Mouse (Mus musculus) c-Kit-positive CD71-positive TER-119-negative erythroid progenitor cells, embryonic 14.5 days (primary cell): ENCODE results near the gene Rgs10.
"Not testable (repeated sequence)": the region's sequence is repeated elsewhere in the genome, so short reads cannot be mapped to it uniquely, and the experiment has no call there.

Experiments used
- DNase-seq: peaks from one replicate; pipeline ENCODE4 v3.0.0-alpha.2; 2013; ENCODE audit warnings: low read depth

The Rgs10 gene

DNA sequence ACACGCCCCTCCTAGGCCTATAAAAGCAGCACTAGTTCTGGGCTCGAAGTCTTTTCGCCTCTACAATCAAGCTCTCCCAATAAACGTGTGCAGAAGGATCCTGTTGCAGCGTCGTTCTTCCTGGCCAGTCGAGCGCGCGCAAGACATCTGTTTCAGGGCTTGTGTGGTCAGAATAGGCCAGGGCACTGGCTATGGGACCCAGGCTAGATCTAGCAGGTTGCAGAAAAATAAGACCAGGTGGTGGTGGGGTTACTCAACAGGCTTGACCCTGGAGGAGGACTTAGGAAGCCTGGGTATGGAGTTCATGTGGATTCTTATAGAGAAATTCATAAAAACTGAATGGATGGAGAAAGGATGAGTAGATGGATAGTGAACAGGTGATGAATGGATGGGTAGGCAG, 75.9 kb downstream of the Rgs10 start:
- not testable (repeated sequence) for DNase-seq

DNA sequence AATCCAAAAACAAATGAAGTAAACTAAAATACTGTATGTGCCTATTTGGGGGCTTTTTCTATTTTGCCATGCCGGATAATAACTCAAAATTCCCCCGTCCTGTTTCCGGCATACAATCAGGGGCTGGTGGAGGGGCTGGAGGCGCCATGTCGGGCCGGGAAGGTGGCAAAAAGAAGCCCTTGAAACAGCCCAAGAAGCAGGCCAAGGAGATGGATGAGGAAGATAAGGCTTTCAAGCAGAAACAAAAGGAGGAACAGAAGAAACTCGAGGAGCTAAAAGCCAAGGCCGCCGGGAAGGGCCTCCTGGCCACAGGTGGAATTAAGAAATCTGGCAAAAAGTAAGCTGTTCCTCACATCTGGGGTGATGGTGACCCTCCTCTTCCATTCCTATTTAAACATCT, 78.2 kb downstream of the Rgs10 start:
- DNase-seq: not testable (repeated sequence)

DNA sequence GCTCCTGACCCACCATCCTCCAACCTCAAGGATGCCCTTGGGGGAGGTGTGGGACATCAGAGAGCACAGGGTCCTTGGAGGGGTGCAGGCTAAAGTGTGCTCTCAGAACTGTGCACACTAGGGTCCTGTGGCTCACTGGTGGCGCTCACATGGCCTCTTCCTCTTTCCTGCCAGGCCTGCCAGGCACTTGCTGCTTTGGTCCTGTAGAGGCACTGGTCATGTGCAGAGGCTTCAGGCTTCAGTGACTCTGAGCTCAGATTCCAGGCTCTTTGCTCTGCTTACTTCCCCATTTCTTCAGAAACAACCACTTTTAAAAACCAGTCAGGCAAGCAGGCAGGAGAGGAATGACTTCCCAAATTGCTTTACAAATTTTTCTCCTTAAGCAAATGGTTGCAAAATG, 85.7 kb downstream of the Rgs10 start:
- DNase-seq: no peak

DNA sequence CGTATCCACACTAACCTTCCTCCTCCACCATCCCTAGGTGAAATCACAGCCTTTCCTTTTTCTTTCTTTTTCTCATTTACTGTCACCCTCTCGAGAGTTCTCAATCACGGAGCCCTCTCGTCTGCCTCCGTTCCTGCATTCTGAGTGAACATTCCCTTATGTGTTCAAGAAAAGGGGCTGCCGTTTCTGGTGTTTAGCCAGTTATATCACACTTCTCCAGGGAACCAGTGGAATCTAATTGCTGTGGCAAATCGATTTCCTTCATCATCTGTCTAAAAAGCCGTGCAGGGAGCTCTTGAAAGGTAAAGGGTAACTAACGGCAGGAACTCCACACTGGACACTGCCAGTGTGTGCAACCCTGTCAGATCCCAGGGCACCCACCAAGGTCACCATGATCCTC, 87.6 kb downstream of the Rgs10 start:
- no peak for DNase-seq

- DNase-seq: no peak
Observed at GRCm38 (mm10) chr7:128324977-128325376, 93.6 kb downstream of the Rgs10 start.
